Mouse (Mus musculus) urinary bladder, postnatal 36 days (tissue): Measurements from ENCODE around the gene D630045J12Rik.

Experiments used
- DNase-seq, 2 experiments: peaks; one replicate each; pipeline ENCODE4 v3.0.0; 2022; ENCODE audit warnings: low spot score in 2 of 2, mixed read lengths in 1 of 2

The D630045J12Rik gene

GRCm38 (mm10) chr6:38253736-38254641 is at the start of gene D630045J12Rik:
D630045J12Rik (minus strand) TSS chr6:38254009.
- DNase-seq: peak; percentile 52 to 75

DNA sequence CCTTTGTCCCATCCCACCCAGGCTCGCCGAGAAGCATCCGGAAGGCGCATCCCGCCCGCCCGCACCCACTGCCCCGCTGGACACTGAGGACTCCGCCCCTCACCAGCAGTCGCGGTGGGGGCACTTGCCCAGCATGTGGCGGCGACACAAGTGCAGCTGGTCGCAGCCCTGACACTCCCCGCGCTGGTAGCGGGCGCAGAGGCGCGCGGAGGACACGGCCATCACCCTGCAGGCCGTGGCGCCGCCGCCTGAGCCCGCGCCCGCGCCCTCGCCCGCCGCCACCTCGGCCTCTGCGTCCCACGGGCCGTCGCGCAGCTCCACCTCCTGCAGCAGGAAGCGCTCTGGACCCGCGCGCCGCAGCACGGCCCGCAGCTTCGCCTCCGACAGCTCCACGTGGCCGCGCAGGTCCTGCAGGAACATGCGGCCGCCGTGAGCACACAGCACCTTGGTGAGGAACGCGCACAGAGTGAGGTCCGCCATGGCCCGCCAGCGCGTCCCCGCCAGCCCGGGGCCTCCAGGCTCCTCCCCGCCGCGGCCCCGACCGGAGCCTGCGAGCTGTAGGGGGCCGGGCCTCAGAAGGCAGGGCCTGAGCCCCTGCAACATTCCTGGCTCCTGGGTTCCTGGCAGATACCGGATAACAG is 45.1 kb upstream of the D630045J12Rik start, which contains the start of gene Zc3hav1l:
Gene Zc3hav1l, minus strand, starts transcription at position 499 of the 641 bp plus-strand sequence.
- peak; percentile 55 to 61 for DNase-seq

DNA sequence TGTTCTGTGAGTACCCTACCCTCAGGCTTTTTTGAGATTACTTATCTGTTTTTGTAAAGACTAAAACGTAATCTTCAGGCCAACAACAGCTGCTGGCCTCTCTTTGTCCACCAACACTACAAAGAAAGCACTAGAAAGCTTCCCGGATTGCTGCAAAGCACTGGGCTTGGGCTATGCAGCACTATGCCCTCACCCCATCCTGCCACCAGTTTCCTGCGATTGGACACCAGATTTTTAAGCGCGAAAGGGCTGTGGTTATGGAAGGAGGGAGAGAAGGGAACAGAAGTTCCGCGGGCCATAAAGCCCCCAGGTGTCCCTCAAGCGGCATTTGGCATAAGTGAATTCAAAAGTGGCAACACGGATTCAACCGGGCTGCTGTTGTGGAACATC is 44.4 kb upstream of the D630045J12Rik start:
- no peak for DNase-seq

DNA sequence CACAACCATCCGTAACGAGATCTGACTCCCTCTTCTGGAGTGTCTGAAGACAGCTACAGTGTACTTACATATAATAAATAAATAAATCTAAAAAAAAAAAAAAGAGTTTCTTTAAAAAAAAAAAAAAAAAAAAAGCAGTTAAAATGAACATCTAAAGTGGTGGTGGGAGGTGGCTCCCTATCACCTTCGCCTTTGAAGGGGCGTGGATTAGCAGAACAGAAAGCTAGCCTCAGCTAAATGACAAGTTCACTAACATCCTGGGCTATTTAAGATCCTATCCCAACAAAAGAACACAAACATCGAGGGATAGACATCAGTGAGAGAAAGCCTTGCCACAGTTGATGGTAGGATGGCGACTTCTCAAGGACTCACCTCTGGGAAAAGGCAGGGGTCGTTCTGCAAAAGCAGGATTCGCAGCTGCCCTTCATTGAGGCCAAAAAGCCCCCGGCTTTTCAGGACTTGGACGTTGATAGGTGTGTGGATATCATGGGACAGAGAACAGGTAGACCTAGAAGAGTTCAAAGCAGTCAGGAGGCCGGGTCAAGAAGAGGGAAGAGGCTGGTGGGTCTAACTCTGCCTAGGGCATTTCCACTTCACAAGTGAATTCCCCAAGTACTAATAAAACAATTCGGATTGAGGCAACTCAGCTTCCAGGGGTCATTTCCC is 43.9 kb upstream of the D630045J12Rik start:
- no peak for DNase-seq

DNA sequence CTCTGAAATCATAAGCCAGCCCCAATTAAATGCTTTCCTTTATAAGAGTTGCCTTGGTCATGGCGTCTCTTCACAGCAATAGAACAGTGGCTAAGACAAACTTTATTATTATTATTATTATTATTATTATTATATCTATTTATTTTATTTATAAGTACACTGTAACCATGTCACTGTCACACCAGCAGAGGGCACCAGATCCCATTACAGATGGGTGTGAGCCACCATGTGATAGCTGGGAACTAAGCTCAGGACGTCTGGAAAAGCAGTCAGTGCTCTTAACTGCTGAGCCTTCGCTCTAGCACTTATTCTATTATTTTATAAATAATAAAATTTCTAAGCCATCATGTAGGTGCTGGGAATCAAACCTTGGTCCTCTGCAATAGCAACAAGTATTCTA is 39.9 kb upstream of the D630045J12Rik start:
- no peak for DNase-seq

- no peak for DNase-seq
Measured at GRCm38 (mm10) chr6:38292871-38293646, 39.2 kb upstream of the D630045J12Rik start.

DNA sequence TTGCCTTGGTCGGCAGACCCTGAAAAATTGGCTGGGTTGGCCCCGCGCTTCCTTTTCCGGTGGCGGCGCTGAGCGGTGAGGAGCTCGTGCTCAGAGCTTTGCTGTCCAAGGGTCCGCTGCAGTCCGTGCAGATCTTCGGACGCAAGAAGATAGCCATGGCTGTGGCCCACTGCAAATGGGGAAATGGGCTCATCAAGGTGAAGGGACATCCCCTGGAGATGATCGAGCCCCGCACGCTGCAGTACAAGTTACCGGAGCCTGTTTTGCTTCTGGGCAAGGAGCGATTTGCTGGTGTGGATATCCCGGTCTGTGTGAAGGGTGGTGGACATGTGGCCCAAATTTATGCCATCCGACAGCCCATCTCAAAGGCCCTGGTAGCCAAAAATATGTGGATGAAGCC is 30.6 kb upstream of the D630045J12Rik start:
- no peak for DNase-seq

GRCm38 (mm10) chr6:38264466-38264865 is 10.7 kb upstream of the D630045J12Rik start:
- DNase-seq: no peak

GRCm38 (mm10) chr6:38263393-38264159 is 9.8 kb upstream of the D630045J12Rik start:
- no peak for DNase-seq

DNA sequence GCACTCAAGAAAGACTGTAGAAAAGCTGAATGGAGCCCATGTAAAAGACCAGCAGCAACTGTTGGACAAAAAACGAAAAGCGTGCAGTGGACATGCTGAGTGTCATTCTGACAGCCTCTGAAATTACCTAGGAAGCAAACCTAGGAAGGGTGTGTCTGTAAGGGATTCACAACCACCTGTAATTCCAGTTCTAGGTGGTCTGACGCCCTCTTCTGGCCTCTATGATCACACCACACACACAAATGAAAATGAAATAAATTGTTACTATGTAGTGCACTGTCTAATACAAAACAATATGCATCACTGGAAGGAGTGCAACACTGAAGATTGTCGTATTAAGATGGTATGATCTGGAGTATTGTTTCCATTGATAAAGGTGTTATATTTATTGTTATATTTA is 8.1 kb upstream of the D630045J12Rik start:
- no peak for DNase-seq

GRCm38 (mm10) chr6:38257506-38257905 is 3.7 kb upstream of the D630045J12Rik start:
- DNase-seq: no peak

GRCm38 (mm10) chr6:38256793-38257192 is 3.0 kb upstream of the D630045J12Rik start:
- DNase-seq: no peak

DNA sequence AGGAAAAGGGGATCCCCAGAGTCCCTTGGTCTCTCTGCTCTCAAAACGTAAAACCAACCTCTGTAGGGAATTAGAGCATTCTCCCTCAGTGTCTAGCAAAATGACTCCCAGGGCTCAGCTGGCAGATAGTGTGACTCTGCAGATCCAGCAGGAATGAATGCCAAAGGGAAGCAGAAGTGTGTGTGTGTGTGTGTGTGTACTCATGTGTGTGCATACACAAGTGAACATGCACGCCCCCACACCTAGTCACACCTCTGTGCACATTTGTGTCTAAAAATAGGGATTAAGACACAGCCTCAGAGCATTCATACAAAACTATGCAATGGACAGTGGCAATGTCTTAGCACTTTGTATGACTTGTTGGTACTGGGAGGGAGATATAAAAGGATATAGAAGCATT is 2.0 kb upstream of the D630045J12Rik start:
- DNase-seq: no peak

GRCm38 (mm10) chr6:38252766-38253735 is 758 bp downstream of the D630045J12Rik start:
- DNase-seq: no peak

GRCm38 (mm10) chr6:38252139-38252538 is 1.7 kb downstream of the D630045J12Rik start:
- no peak for DNase-seq

DNA sequence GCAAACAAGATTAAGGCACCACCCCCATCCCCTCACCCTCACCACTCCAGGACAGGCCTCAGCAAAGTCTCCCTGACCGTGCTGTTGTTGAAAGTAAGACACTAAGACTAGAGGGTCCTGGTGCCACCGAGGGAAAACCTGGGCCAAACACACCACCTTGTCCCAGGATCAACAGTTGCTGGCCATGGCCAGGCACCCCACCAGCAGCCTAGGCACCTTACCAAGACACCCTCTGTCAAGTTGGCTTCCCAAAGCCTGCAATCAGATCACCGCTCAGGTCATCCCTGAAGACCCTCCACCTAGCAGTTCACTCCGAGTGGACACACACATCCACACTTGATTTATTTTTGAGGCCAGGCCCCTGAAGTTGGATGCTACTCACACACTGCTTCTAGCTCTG is 2.3 kb downstream of the D630045J12Rik start:
- no peak for DNase-seq

- DNase-seq: no peak
Measured at GRCm38 (mm10) chr6:38247362-38247761, 6.4 kb downstream of the D630045J12Rik start.

- no peak for DNase-seq
Measured at GRCm38 (mm10) chr6:38244806-38245205, 9.0 kb downstream of the D630045J12Rik start.

DNA sequence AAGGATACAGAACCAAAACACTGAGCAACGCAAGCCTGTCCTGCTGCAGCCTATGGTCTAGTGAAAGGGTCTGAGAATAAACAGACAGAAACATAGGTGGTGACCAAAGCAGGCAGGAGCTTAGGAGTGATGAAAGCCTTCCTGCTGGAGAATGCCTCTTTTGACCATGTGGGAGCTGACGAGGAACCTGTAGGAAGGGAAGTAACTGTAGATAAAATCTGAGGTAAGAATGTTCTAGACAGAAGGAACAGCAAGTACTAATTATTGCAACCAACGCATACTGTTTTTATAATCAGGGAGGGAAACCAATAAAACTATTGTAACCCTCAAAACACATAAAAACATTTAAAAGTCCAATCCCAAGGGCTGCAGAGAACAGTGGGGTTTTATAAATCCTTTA is 9.6 kb downstream of the D630045J12Rik start:
- no peak for DNase-seq

DNA sequence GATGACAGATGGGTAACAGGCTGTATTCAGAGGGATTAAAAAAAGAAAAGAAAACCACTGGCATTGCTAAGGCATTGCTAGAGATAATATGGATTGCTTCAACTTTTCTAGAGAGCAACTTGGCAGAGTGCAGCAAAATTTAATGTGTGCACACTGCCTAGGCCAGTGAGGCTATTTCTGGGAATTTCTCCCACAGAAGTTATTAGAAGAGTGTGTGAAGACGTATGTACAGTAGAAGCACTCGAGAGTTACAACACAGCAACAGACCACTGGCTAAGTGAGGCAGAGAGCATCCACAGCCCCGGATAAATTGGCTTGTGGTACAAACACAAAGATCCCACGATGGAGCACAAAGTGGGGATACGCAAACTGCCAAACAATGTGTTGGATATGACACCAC is 11.0 kb downstream of the D630045J12Rik start:
- DNase-seq: no peak
